Mouse (Mus musculus): ENCODE results near the gene Cyp2f2. TPM values are rescaled to one million over a fixed set of nuclear protein-coding genes. Genes with fewer than 3 reads are reported as not detected.
A peak's percentile ranks its signal among the peaks of the same experiment; 100 is the strongest.

Gene Cyp2f2
- total and polyA plus RNA-seq, 2 experiments, result 658 to 2,426 TPM

GRCm38 (mm10) chr7:27158171-27158570 lies 38.5 kb downstream of the Cyp2f2 start:
- Histone ChIP-seq H3K4me1 (ENCODE audit: control insufficient read depth, insufficient read depth, low read length) (peaks cover 13% of the 10 kb centered on the region), H3K79me2 (ENCODE audit: control insufficient read depth, insufficient read depth, low read length) (no peaks in the 10 kb centered on the region), H3K27me3 (ENCODE audit: control insufficient read depth, insufficient read depth, low read length) (no peaks in the 10 kb centered on the region), H3K4me3 (ENCODE audit: insufficient read depth, low read depth, low read length) (no peak overlapping the region), H3K36me3 (ENCODE audit: control insufficient read depth, insufficient read depth, low read length) (peaks cover 10% of the 10 kb centered on the region; the same call in 1 of the 2 replicates), H3K9ac (ENCODE audit: low read depth, low read length) (no peak overlapping the region), H3K27ac (replicated peaks; ENCODE audit: insufficient read depth, low read depth, low read length) (no peak overlapping the region)
- TF ChIP-seq CTCF (IDR thresholded peaks at IDR 0.05; ENCODE audit: low read depth, low read length), result no peak
- TF ChIP-seq POLR2A (IDR thresholded peaks at IDR 0.05; ENCODE audit: extremely low read depth, insufficient read depth, low read length), result no peak
- DNase-seq (ENCODE audit: extremely low read depth, low read depth, low spot score), result no peak
- 91% methylated on average over 9 of the region's 9 CpGs for WGBS

- 96% methylated on average over 6 of the region's 6 CpGs for WGBS
- TF ChIP-seq CTCF (IDR thresholded peaks at IDR 0.05; ENCODE audit: low read depth, low read length) (no peak), POLR2A (IDR thresholded peaks at IDR 0.05; ENCODE audit: extremely low read depth, insufficient read depth, low read length) (no peak)
- Histone ChIP-seq H3K36me3 (ENCODE audit: control insufficient read depth, insufficient read depth, low read length) (peaks cover 10% of the 10 kb centered on the region; the same call in 1 of the 2 replicates), H3K9ac (ENCODE audit: low read depth, low read length) (no peak overlapping the region), H3K4me3 (ENCODE audit: insufficient read depth, low read depth, low read length) (no peak overlapping the region), H3K27me3 (ENCODE audit: control insufficient read depth, insufficient read depth, low read length) (no peaks in the 10 kb centered on the region), H3K27ac (replicated peaks; ENCODE audit: insufficient read depth, low read depth, low read length) (no peak overlapping the region), H3K4me1 (ENCODE audit: control insufficient read depth, insufficient read depth, low read length) (peaks cover 22% of the 10 kb centered on the region), H3K79me2 (ENCODE audit: control insufficient read depth, insufficient read depth, low read length) (no peaks in the 10 kb centered on the region; the same call in 1 of the 2 replicates)
- DNase-seq (ENCODE audit: extremely low read depth, low read depth, low spot score), result no peak
These were observed 39.5 kb downstream of the Cyp2f2 start for GRCm38 (mm10) chr7:27159256-27159655.

GRCm38 (mm10) chr7:27159882-27160281 lies 40.2 kb downstream of the Cyp2f2 start:
- TF ChIP-seq CTCF (IDR thresholded peaks at IDR 0.05; ENCODE audit: low read depth, low read length) (peak; percentile 97), POLR2A (IDR thresholded peaks at IDR 0.05; ENCODE audit: extremely low read depth, insufficient read depth, low read length) (no peak)
- H3K27ac ChIP-seq (replicated peaks; ENCODE audit: insufficient read depth, low read depth, low read length), result no peak overlapping the region
- H3K79me2 ChIP-seq (ENCODE audit: control insufficient read depth, insufficient read depth, low read length), result peaks cover 2% of the 10 kb centered on the region; the same call in 1 of the 2 replicates
- H3K9ac ChIP-seq (ENCODE audit: low read depth, low read length), result no peak overlapping the region
- DNase-seq (ENCODE audit: extremely low read depth, low read depth, low spot score), result peak; percentile 65
- H3K27me3 ChIP-seq (ENCODE audit: control insufficient read depth, insufficient read depth, low read length), result no peaks in the 10 kb centered on the region
- H3K36me3 ChIP-seq (ENCODE audit: control insufficient read depth, insufficient read depth, low read length), result peaks cover 10% of the 10 kb centered on the region; the same call in 1 of the 2 replicates
- 14% methylated on average over 8 of the region's 8 CpGs for WGBS
- peaks cover 24% of the 10 kb centered on the region for H3K4me1 ChIP-seq (ENCODE audit: control insufficient read depth, insufficient read depth, low read length)
- H3K4me3 ChIP-seq (ENCODE audit: insufficient read depth, low read depth, low read length), result no peak overlapping the region

- Histone ChIP-seq H3K9ac (ENCODE audit: low read depth, low read length) (no peak overlapping the region), H3K4me1 (ENCODE audit: control insufficient read depth, insufficient read depth, low read length) (peaks cover 26% of the 10 kb centered on the region), H3K27ac (replicated peaks; ENCODE audit: insufficient read depth, low read depth, low read length) (no peak overlapping the region), H3K4me3 (ENCODE audit: insufficient read depth, low read depth, low read length) (no peak overlapping the region), H3K79me2 (ENCODE audit: control insufficient read depth, insufficient read depth, low read length) (peaks cover 4% of the 10 kb centered on the region; the same call in 1 of the 2 replicates), H3K27me3 (ENCODE audit: control insufficient read depth, insufficient read depth, low read length) (no peaks in the 10 kb centered on the region), H3K36me3 (ENCODE audit: control insufficient read depth, insufficient read depth, low read length) (peaks cover 10% of the 10 kb centered on the region; the same call in 1 of the 2 replicates)
- DNase-seq (ENCODE audit: extremely low read depth, low read depth, low spot score), result no peak
- TF ChIP-seq POLR2A (IDR thresholded peaks at IDR 0.05; ENCODE audit: extremely low read depth, insufficient read depth, low read length) (no peak), CTCF (IDR thresholded peaks at IDR 0.05; ENCODE audit: low read depth, low read length) (no peak)
- 84% methylated on average over 3 of the region's 3 CpGs for WGBS
These were observed 41.2 kb downstream of the Cyp2f2 start for GRCm38 (mm10) chr7:27160921-27161320.

GRCm38 (mm10) chr7:27161744-27162143 lies 42.0 kb downstream of the Cyp2f2 start:
- H3K4me3 ChIP-seq (ENCODE audit: insufficient read depth, low read depth, low read length), result no peak overlapping the region
- no peaks in the 10 kb centered on the region for H3K27me3 ChIP-seq (ENCODE audit: control insufficient read depth, insufficient read depth, low read length)
- H3K36me3 ChIP-seq (ENCODE audit: control insufficient read depth, insufficient read depth, low read length), result peaks cover 10% of the 10 kb centered on the region; the same call in 1 of the 2 replicates
- peaks cover 4% of the 10 kb centered on the region; the same call in 1 of the 2 replicates for H3K79me2 ChIP-seq (ENCODE audit: control insufficient read depth, insufficient read depth, low read length)
- peaks cover 26% of the 10 kb centered on the region for H3K4me1 ChIP-seq (ENCODE audit: control insufficient read depth, insufficient read depth, low read length)
- no peak for DNase-seq (ENCODE audit: extremely low read depth, low read depth, low spot score)
- no peak overlapping the region for H3K27ac ChIP-seq (replicated peaks; ENCODE audit: insufficient read depth, low read depth, low read length)
- WGBS, result 66% methylated on average over 4 of the region's 4 CpGs
- H3K9ac ChIP-seq (ENCODE audit: low read depth, low read length), result no peak overlapping the region
- no peak for TF ChIP-seq POLR2A (IDR thresholded peaks at IDR 0.05; ENCODE audit: extremely low read depth, insufficient read depth, low read length)
- no peak for TF ChIP-seq CTCF (IDR thresholded peaks at IDR 0.05; ENCODE audit: low read depth, low read length)

- Histone ChIP-seq H3K79me2 (ENCODE audit: control insufficient read depth, insufficient read depth, low read length) (peaks cover 4% of the 10 kb centered on the region; the same call in 1 of the 2 replicates), H3K27ac (replicated peaks; ENCODE audit: insufficient read depth, low read depth, low read length) (no peak overlapping the region), H3K4me3 (ENCODE audit: insufficient read depth, low read depth, low read length) (no peak overlapping the region), H3K9ac (ENCODE audit: low read depth, low read length) (peak overlapping the region; percentile 11; the same call in 1 of the 2 replicates), H3K4me1 (ENCODE audit: control insufficient read depth, insufficient read depth, low read length) (peaks cover 32% of the 10 kb centered on the region), H3K27me3 (ENCODE audit: control insufficient read depth, insufficient read depth, low read length) (no peaks in the 10 kb centered on the region), H3K36me3 (ENCODE audit: control insufficient read depth, insufficient read depth, low read length) (peaks cover 10% of the 10 kb centered on the region; the same call in 1 of the 2 replicates)
- no peak for DNase-seq (ENCODE audit: extremely low read depth, low read depth, low spot score)
- 48% methylated on average over 5 of the region's 5 CpGs for WGBS
- no peak for TF ChIP-seq CTCF (IDR thresholded peaks at IDR 0.05; ENCODE audit: low read depth, low read length)
- TF ChIP-seq POLR2A (IDR thresholded peaks at IDR 0.05; ENCODE audit: extremely low read depth, insufficient read depth, low read length), result no peak
These were observed 43.2 kb downstream of the Cyp2f2 start for GRCm38 (mm10) chr7:27162780-27163449.
